20 mouse cellular contexts compared by ENCODE assay signal in genomic region chr14:11704871-11705270, GRCm38 (mm10).
DNase-seq lines count a peak whose midpoint lies in the region; ATAC-seq and TF ChIP-seq lines count a peak whose summit lies in the region.
"Had no signal": no experiment of that assay in that cellular context is flagged by ENCODE, and none has a peak within 500 bp of the region (broad histone marks: within the 10 kb centered on the region; RNA-seq: fewer than 3 reads in every experiment).

No protein-coding gene starts in this region.

- H3K4me1 ChIP-seq in hindbrain, embryonic 13.5 days (replicated peaks), result peaks cover 29% of the 10 kb centered on the region
- peaks cover 10% of the 10 kb centered on the region for H3K4me1 ChIP-seq in hindbrain, postnatal 0 days (ENCODE audit: insufficient read depth, low read length)
- H3K4me1 ChIP-seq in midbrain, embryonic 16.5 days (ENCODE audit: control insufficient read depth, insufficient read depth, low read length), result peaks cover 17% of the 10 kb centered on the region
- peaks cover 16% of the 10 kb centered on the region for H3K4me1 ChIP-seq in midbrain, embryonic 15.5 days
- H3K4me1 ChIP-seq in embryonic facial prominence, embryonic 11.5 days (ENCODE audit: control insufficient read depth, insufficient read depth, low read length), result no peaks in the 10 kb centered on the region; the same call in 1 of the 2 replicates

- H3K9ac ChIP-seq in hindbrain, embryonic 13.5 days, result no peak overlapping the region
- no peak overlapping the region for H3K9ac ChIP-seq in hindbrain, postnatal 0 days (replicated peaks; ENCODE audit: low read length)
- H3K9ac ChIP-seq in midbrain, embryonic 16.5 days (ENCODE audit: low read depth, low read length), result no peak overlapping the region
- H3K9ac ChIP-seq in midbrain, embryonic 15.5 days, result no peak overlapping the region
- no peak overlapping the region for H3K9ac ChIP-seq in embryonic facial prominence, embryonic 11.5 days (replicated peaks; ENCODE audit: low read length)
- H3K9ac ChIP-seq: forebrain, embryonic 12.5 days; heart, embryonic 13.5 days; lung, embryonic 14.5 days; midbrain, embryonic 12.5 days had no signal

- no peaks in the 10 kb centered on the region for H3K9me3 ChIP-seq in hindbrain, embryonic 13.5 days
- no peaks in the 10 kb centered on the region for H3K9me3 ChIP-seq in hindbrain, postnatal 0 days (ENCODE audit: low read length)
- H3K9me3 ChIP-seq in midbrain, embryonic 16.5 days (replicated peaks; ENCODE audit: control insufficient read depth, low read length, poor library complexity, severe bottlenecking), result no peaks in the 10 kb centered on the region
- no peaks in the 10 kb centered on the region for H3K9me3 ChIP-seq in midbrain, embryonic 15.5 days
- no peaks in the 10 kb centered on the region for H3K9me3 ChIP-seq in embryonic facial prominence, embryonic 11.5 days (replicated peaks; ENCODE audit: control insufficient read depth, low read length)
- H3K9me3 ChIP-seq: forebrain, embryonic 12.5 days; heart, embryonic 13.5 days; midbrain, embryonic 12.5 days had no signal

- 0 out of 2 replicates have a peak, but pooled peaks have one; percentile 26 for ATAC-seq in hindbrain, embryonic 13.5 days (ENCODE audit: low FRiP score)
- no peak for ATAC-seq in hindbrain, postnatal 0 days
- ATAC-seq in midbrain, embryonic 16.5 days, result no peak
- no peak for ATAC-seq in midbrain, embryonic 15.5 days (replicated peaks)
- no peak for ATAC-seq in embryonic facial prominence, embryonic 11.5 days (replicated peaks; ENCODE audit: insufficient number of reproducible peaks, low FRiP score, low TSS enrichment, low read depth)
- ATAC-seq: intestine, postnatal 0 days had no signal

- TF ChIP-seq CTCF in hindbrain, postnatal 0 days (IDR thresholded peaks at IDR 0.05; ENCODE audit: low read depth), result no peak

- no peak overlapping the region for H3K4me3 ChIP-seq in hindbrain, embryonic 13.5 days
- H3K4me3 ChIP-seq in hindbrain, postnatal 0 days (ENCODE audit: low read length), result no peak overlapping the region
- H3K4me3 ChIP-seq in midbrain, embryonic 16.5 days (ENCODE audit: low read depth, low read length), result no peak overlapping the region
- no peak overlapping the region for H3K4me3 ChIP-seq in midbrain, embryonic 15.5 days
- H3K4me3 ChIP-seq in embryonic facial prominence, embryonic 11.5 days (ENCODE audit: low read depth, low read length), result no peak overlapping the region
- no peak overlapping the region for H3K4me3 ChIP-seq in myocyte
- H3K4me3 ChIP-seq: forebrain, embryonic 12.5 days; heart, embryonic 13.5 days; midbrain, embryonic 12.5 days had no signal

- H3K27ac ChIP-seq in hindbrain, embryonic 13.5 days, result no peak overlapping the region
- no peak overlapping the region for H3K27ac ChIP-seq in hindbrain, postnatal 0 days
- H3K27ac ChIP-seq in midbrain, embryonic 16.5 days (ENCODE audit: low read length), result 0 out of 2 replicates have a peak overlapping the region, but pooled peaks have one; percentile 7
- H3K27ac ChIP-seq in midbrain, embryonic 15.5 days, result no peak overlapping the region
- H3K27ac ChIP-seq in embryonic facial prominence, embryonic 11.5 days (replicated peaks; ENCODE audit: low read depth, low read length), result no peak overlapping the region
- H3K27ac ChIP-seq: forebrain, embryonic 12.5 days; heart, embryonic 13.5 days; macrophage; midbrain, embryonic 12.5 days had no signal

- no peak overlapping the region for H3ac ChIP-seq in myocyte (ENCODE audit: control insufficient read depth, insufficient read length)

- TF ChIP-seq POLR2A in myocyte (IDR thresholded peaks at IDR 0.05; ENCODE audit: insufficient read length, low read depth), result no peak

- WGBS in hindbrain, embryonic 13.5 days, result 15% methylated on average over 2 of the region's 2 CpGs
- 15% methylated on average over 2 of the region's 2 CpGs for WGBS in hindbrain, postnatal 0 days
- 13% methylated on average over 2 of the region's 2 CpGs for WGBS in midbrain, embryonic 16.5 days
- WGBS in midbrain, embryonic 15.5 days, result 17% methylated on average over 2 of the region's 2 CpGs
- WGBS in embryonic facial prominence, embryonic 11.5 days, result 20% methylated on average over 2 of the region's 2 CpGs

- no peaks in the 10 kb centered on the region for H3K36me3 ChIP-seq in hindbrain, embryonic 13.5 days
- no peaks in the 10 kb centered on the region for H3K36me3 ChIP-seq in hindbrain, postnatal 0 days (ENCODE audit: insufficient read depth, low read length)
- H3K36me3 ChIP-seq in midbrain, embryonic 16.5 days (ENCODE audit: control insufficient read depth, insufficient read depth, low read length), result no peaks in the 10 kb centered on the region
- H3K36me3 ChIP-seq in midbrain, embryonic 15.5 days (replicated peaks), result no peaks in the 10 kb centered on the region
- no peaks in the 10 kb centered on the region for H3K36me3 ChIP-seq in embryonic facial prominence, embryonic 11.5 days (replicated peaks; ENCODE audit: control insufficient read depth, insufficient read depth, low read depth, low read length)
- no peaks in the 10 kb centered on the region for H3K36me3 ChIP-seq in myocyte (ENCODE audit: control insufficient read depth, insufficient read depth)
- H3K36me3 ChIP-seq: forebrain, embryonic 12.5 days; heart, embryonic 13.5 days; midbrain, embryonic 12.5 days had no signal

- no peak for DNase-seq in hindbrain, postnatal 0 days (ENCODE audit: low spot score)
- peak; percentile 51 for DNase-seq in embryonic facial prominence, embryonic 11.5 days (ENCODE audit: low spot score)
- DNase-seq in lung, postnatal 25 days (ENCODE audit: low spot score), result no peak
- DNase-seq: adrenal gland, adult 2 months; cerebellum, postnatal 36 days; heart, postnatal 36 days; kidney, postnatal 14 days; layer of hippocampus, adult 9-11 months; lung, embryonic 14.5 days; right cerebral cortex, postnatal 14 days had no signal

- H3K27me3 ChIP-seq in hindbrain, embryonic 13.5 days, result no peaks in the 10 kb centered on the region
- no peaks in the 10 kb centered on the region for H3K27me3 ChIP-seq in hindbrain, postnatal 0 days (ENCODE audit: insufficient read depth, low read length)
- H3K27me3 ChIP-seq in midbrain, embryonic 16.5 days (ENCODE audit: control insufficient read depth, insufficient read depth, low read depth, low read length), result no peaks in the 10 kb centered on the region
- no peaks in the 10 kb centered on the region for H3K27me3 ChIP-seq in midbrain, embryonic 15.5 days (replicated peaks)
- H3K27me3 ChIP-seq in embryonic facial prominence, embryonic 11.5 days (ENCODE audit: control insufficient read depth, insufficient read depth, low read length), result no peaks in the 10 kb centered on the region
- no peaks in the 10 kb centered on the region for H3K27me3 ChIP-seq in myocyte (ENCODE audit: control insufficient read depth, insufficient read depth, insufficient read length)
- H3K27me3 ChIP-seq: forebrain, embryonic 12.5 days; heart, embryonic 13.5 days; midbrain, embryonic 12.5 days had no signal

- no peak overlapping the region for H3K4me2 ChIP-seq in hindbrain, embryonic 13.5 days
- H3K4me2 ChIP-seq in hindbrain, postnatal 0 days (ENCODE audit: low read depth, low read length), result no peak overlapping the region
- no peak overlapping the region for H3K4me2 ChIP-seq in midbrain, embryonic 16.5 days (ENCODE audit: low read length)
- no peak overlapping the region for H3K4me2 ChIP-seq in midbrain, embryonic 15.5 days
- H3K4me2 ChIP-seq in embryonic facial prominence, embryonic 11.5 days (ENCODE audit: low read depth, low read length), result no peak overlapping the region
- no peak overlapping the region for H3K4me2 ChIP-seq in myocyte (ENCODE audit: low read depth)
- H3K4me2 ChIP-seq: forebrain, embryonic 12.5 days; heart, embryonic 13.5 days; liver, embryonic 11.5 days; lung, embryonic 14.5 days; midbrain, embryonic 12.5 days had no signal

- H3K79me2 ChIP-seq in myocyte (ENCODE audit: control insufficient read depth, insufficient read depth), result no peaks in the 10 kb centered on the region

TF ChIP-seq in myocyte, 11 proteins besides CTCF, POLR2A, EP300 and RAD21:
- TF ChIP-seq MAX (IDR thresholded peaks at IDR 0.05; ENCODE audit: low read depth), result no peak
- peak in 2 of 3 experiments; percentile 84 to 92 for TF ChIP-seq MYOG (IDR thresholded peaks at IDR 0.05; ENCODE audit: control insufficient read depth in 1 of 3, insufficient read depth in 1 of 3, insufficient read length in 2 of 3, low read depth in 2 of 3)
- TF ChIP-seq REST (IDR thresholded peaks at IDR 0.05; ENCODE audit: insufficient read depth, insufficient read length), result no peak
- no peak for TF ChIP-seq USF1 (IDR thresholded peaks at IDR 0.05; ENCODE audit: low read depth)
- no peak for TF ChIP-seq SRF (IDR thresholded peaks at IDR 0.05; ENCODE audit: control insufficient read depth, insufficient read length, low read depth)
- no peak for TF ChIP-seq CEBPB (IDR thresholded peaks at IDR 0.05; ENCODE audit: insufficient read depth, poor library complexity, severe bottlenecking)
- TF ChIP-seq TCF12 (IDR thresholded peaks at IDR 0.05; ENCODE audit: insufficient read depth, poor library complexity, severe bottlenecking), result no peak
- peak in 2 of 3 experiments; percentile 77 to 80 for TF ChIP-seq MYOD1 (IDR thresholded peaks at IDR 0.05; ENCODE audit: control insufficient read depth in 1 of 3, insufficient read length in 2 of 3, low read depth in 2 of 3)
- no peak for TF ChIP-seq TCF3 (IDR thresholded peaks at IDR 0.05; ENCODE audit: insufficient read length, low read depth)
